Mouse (Mus musculus) CD4-positive helper T cell, adult 2 months (primary cell): Measurements from ENCODE around the gene Ech1.

Experiments used
- DNase-seq: peaks from one replicate; pipeline ENCODE4 v3.0.0-alpha.2; 2012; ENCODE audit warnings: low read depth, missing footprints, low spot score

Gene Ech1

GRCm38 (mm10) chr7:28818861-28819452 lies 6.1 kb upstream of the Ech1 start:
- no peak for DNase-seq

- DNase-seq, result no peak
These were observed 5.4 kb upstream of the Ech1 start for GRCm38 (mm10) chr7:28819571-28819970.

- peak; percentile 58 for DNase-seq
These were observed 4.4 kb upstream of the Ech1 start for GRCm38 (mm10) chr7:28820358-28821260.

GRCm38 (mm10) chr7:28821261-28821831 lies 3.7 kb upstream of the Ech1 start:
- DNase-seq, result peak; percentile 77

- DNase-seq, result no peak
These were observed 2.5 kb upstream of the Ech1 start for GRCm38 (mm10) chr7:28822556-28822955.

- DNase-seq, result no peak
These were observed 1.8 kb upstream of the Ech1 start for GRCm38 (mm10) chr7:28822993-28823903.

GRCm38 (mm10) chr7:28823932-28824331 lies 1.1 kb upstream of the Ech1 start:
- no peak for DNase-seq

GRCm38 (mm10) chr7:28825686-28826401 lies 827 bp downstream of the Ech1 start:
- peak; percentile 71 for DNase-seq

- no peak for DNase-seq
These were observed 1.4 kb downstream of the Ech1 start for GRCm38 (mm10) chr7:28826402-28826772.

- no peak for DNase-seq
These were observed 2.3 kb downstream of the Ech1 start for GRCm38 (mm10) chr7:28827338-28827737.

GRCm38 (mm10) chr7:28829821-28830220 lies 4.8 kb downstream of the Ech1 start:
- DNase-seq, result no peak

- no peak for DNase-seq
These were observed 6.0 kb downstream of the Ech1 start for GRCm38 (mm10) chr7:28830981-28831380.

GRCm38 (mm10) chr7:28831411-28832125 lies 6.6 kb downstream of the Ech1 start:
- DNase-seq, result no peak

- DNase-seq, result no peak
These were observed 7.1 kb downstream of the Ech1 start for GRCm38 (mm10) chr7:28832137-28832536.

GRCm38 (mm10) chr7:28833723-28834347 lies 8.8 kb downstream of the Ech1 start, which contains the start of gene Lgals4:
Lgals4 (plus strand) TSS chr7:28833854.
- no peak for DNase-seq

GRCm38 (mm10) chr7:28836936-28837335 lies 11.9 kb downstream of the Ech1 start:
- DNase-seq, result no peak

- DNase-seq, result no peak
These were observed 13.3 kb downstream of the Ech1 start for GRCm38 (mm10) chr7:28838331-28838730.

- no peak for DNase-seq
These were observed 22.3 kb downstream of the Ech1 start for GRCm38 (mm10) chr7:28847273-28847672.

GRCm38 (mm10) chr7:28849700-28850236 lies 24.8 kb downstream of the Ech1 start:
- no peak for DNase-seq
